Comparison of ENCODE assay signal across 8 mouse cellular contexts in the genomic region with DNA sequence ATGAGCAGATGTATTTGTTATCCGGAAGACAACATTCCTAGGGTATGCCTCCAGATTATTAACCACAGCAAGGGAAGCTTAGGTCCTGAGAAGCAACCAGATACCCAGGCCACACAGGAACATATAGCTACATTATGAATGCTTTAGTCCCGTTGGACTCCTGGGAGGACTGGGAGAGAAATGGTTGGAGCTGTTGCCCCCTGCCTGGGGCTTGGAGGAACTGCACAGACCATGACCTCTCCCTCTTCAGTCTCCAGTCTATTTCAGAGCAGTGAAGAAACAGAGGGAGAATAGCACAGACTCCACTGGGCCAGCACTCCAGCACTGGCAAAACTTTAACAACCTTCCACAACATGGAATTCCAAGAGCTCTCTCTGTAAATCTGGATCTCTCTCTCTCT. TPM values are rescaled to one million over a fixed set of nuclear protein-coding genes. Genes with fewer than 3 reads are reported as not detected.
A peak's percentile ranks its signal among the peaks of the same experiment; 100 is the strongest.
DNase-seq lines count a peak whose midpoint lies in the region; ATAC-seq and TF ChIP-seq lines count a peak whose summit lies in the region.

No protein-coding gene starts in this region.

- no peak overlapping the region for H3K27ac ChIP-seq in heart, adult 2 months

- 35% methylated on average over 2 of the region's 2 CpGs for WGBS in heart, adult 2 months

- no peaks in the 10 kb centered on the region for H3K27me3 ChIP-seq in heart, adult 2 months (ENCODE audit: control insufficient read depth, insufficient read depth, low read length)

- peak; percentile 80 for TF ChIP-seq CTCF in heart, adult 2 months (IDR thresholded peaks at IDR 0.05)

- H3K4me3 ChIP-seq in heart, adult 2 months, result no peak overlapping the region

- H3K9ac ChIP-seq in heart, adult 2 months (ENCODE audit: low read depth, low read length), result no peak overlapping the region

- no peaks in the 10 kb centered on the region for H3K36me3 ChIP-seq in heart, adult 2 months (ENCODE audit: control insufficient read depth, insufficient read depth, low read length)

- peaks cover 8% of the 10 kb centered on the region for H3K4me1 ChIP-seq in heart, adult 2 months (ENCODE audit: control insufficient read depth, insufficient read depth, low read length)

- TF ChIP-seq POLR2A in heart, adult 2 months (IDR thresholded peaks at IDR 0.05; ENCODE audit: insufficient read depth, low read depth, low read length), result no peak

- H3K79me2 ChIP-seq in heart, adult 2 months (replicated peaks; ENCODE audit: control insufficient read depth, insufficient read depth, low read length), result no peaks in the 10 kb centered on the region

- no peak for DNase-seq in heart, adult 2 months
- DNase-seq in heart, adult 9 months (ENCODE audit: low spot score in 2 of 2), result no peak
- peak; percentile 33 to 57 for DNase-seq in urinary bladder, postnatal 36 days (ENCODE audit: low spot score in 2 of 2)
- DNase-seq in urinary bladder, postnatal 25 days (ENCODE audit: low spot score), result no peak
- DNase-seq in heart, postnatal 10 days, result peak; percentile 68 to 74
- peak; percentile 46 for DNase-seq in lung, postnatal 25 days (ENCODE audit: low spot score)
- no peak for DNase-seq in left cerebral cortex, postnatal 25 days (ENCODE audit: low spot score in 2 of 2)

- no peak for ATAC-seq in inflammation-experienced regulatory T-cells, adult 6 months

- TF ChIP-seq EP300 in heart, adult 2 months (IDR thresholded peaks at IDR 0.05; ENCODE audit: insufficient read depth, low read depth, low read length), result no peak

- intact Hi-C loops in heart, adult 2 months (cut with DNase I), result loop anchor here (5.0 kb wide), 1 partner anchor 60 kb away; no protein-coding TSS in a partner anchor
- intact Hi-C loops in heart, postnatal 10 days (cut with DNase I), result loop anchor here (2.0 to 5.0 kb wide), 3 partner anchors 40 to 180 kb away; no protein-coding TSS in a partner anchor
- intact Hi-C loops in left cerebral cortex, postnatal 25 days (cut with DNase I), result loop anchor here (5.0 to 10.0 kb wide), 2 partner anchors 60 to 178 kb away; no protein-coding TSS in a partner anchor

RNA-seq across cellular contexts. Expression of a gene that starts 17.9 kb away (rescaled TPM):
- 10 to 100 TPM; 23.9 to 25.9 TPM for total RNA-seq in heart, adult 2 months (2021)
- polyA plus RNA-seq in heart, adult 2 months (2012; rRNA removed), result 25.2 and 30.0 TPM in 2 replicates
- 10 to 100 TPM; 82.5 to 85.2 TPM for total RNA-seq in heart, postnatal 10 days (2021)
- 10 to 100 TPM; 18.9 to 27.2 (median 22.3) TPM for polyA plus RNA-seq in inflammation-experienced regulatory T-cells, adult 6 months (2017; shearing (Covaris generic))
- total RNA-seq in left cerebral cortex, postnatal 25 days (2021), result 100 to 1,000 TPM; 102 to 108 TPM

Comparison
In these comparisons a context has a peak if more than half of its experiments do, and no peak if none do; other contexts are left out.
1. DNase-seq: peak in urinary bladder, postnatal 36 days (2 of 2), heart, postnatal 10 days (2 of 2) and lung, postnatal 25 days (single experiment); none in heart, adult 2 months (0 of 2), heart, adult 9 months (0 of 2), urinary bladder, postnatal 25 days (single experiment) and left cerebral cortex, postnatal 25 days (0 of 2).